ENCODE assay signal across 20 mouse cellular contexts in the genomic region with DNA sequence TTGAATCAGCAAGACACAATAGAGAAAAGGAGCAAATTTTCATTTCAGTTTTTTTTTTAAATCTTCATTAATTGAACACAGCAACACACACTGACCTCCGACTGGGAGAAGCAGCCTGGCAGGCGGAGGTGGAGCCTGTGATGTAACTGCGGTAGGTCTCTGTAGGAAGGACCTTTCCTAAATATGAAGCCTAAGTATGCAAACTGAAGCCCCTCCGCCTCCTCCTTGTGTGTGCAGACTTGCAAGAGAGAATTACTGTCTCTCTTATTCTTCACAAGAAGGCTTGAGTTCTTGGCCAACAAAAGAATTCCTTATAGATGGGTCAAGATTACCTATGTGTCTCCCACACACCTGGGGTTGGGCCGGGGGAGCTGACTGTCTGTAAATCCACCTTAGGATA. TPM values are rescaled to one million over a fixed set of nuclear protein-coding genes. Genes with fewer than 3 reads are reported as not detected.
A peak's percentile ranks its signal among the peaks of the same experiment; 100 is the strongest.
DNase-seq lines count a peak whose midpoint lies in the region; ATAC-seq and TF ChIP-seq lines count a peak whose summit lies in the region.
"Had no signal": no experiment of that assay in that cellular context is flagged by ENCODE, and none has a peak within 500 bp of the region (broad histone marks: within the 10 kb centered on the region; RNA-seq: fewer than 3 reads in every experiment).

No protein-coding gene starts in this region.

- H3K4me1 ChIP-seq in forebrain, embryonic 15.5 days = peaks cover 19% of the 10 kb centered on the region
- 0 out of 2 replicates have a peak, but pooled peaks cover 10% of the 10 kb centered on the region for H3K4me1 ChIP-seq in hindbrain, embryonic 14.5 days (replicated peaks; ENCODE audit: control insufficient read depth, insufficient read depth, low read length)
- no peaks in the 10 kb centered on the region for H3K4me1 ChIP-seq in neural tube, embryonic 14.5 days (ENCODE audit: control insufficient read depth, insufficient read depth, low read length)
- H3K4me1 ChIP-seq in liver, embryonic 11.5 days (replicated peaks; ENCODE audit: control insufficient read depth, insufficient read depth, low read length) = peaks cover 3% of the 10 kb centered on the region; the same call in 1 of the 2 replicates

- peak overlapping the region; percentile 83 for H3K4me2 ChIP-seq in forebrain, embryonic 15.5 days (replicated peaks)
- peak overlapping the region; percentile 71 for H3K4me2 ChIP-seq in hindbrain, embryonic 14.5 days (replicated peaks)
- H3K4me2 ChIP-seq in neural tube, embryonic 14.5 days (ENCODE audit: low read depth, low read length) = peak overlapping the region; percentile 59
- no peak overlapping the region for H3K4me2 ChIP-seq in liver, embryonic 11.5 days
- H3K4me2 ChIP-seq: embryonic facial prominence, embryonic 12.5 days; heart, embryonic 12.5 days had no signal

- DNase-seq in left cerebral cortex, adult 2 months (ENCODE audit: extremely low spot score in 1 of 2, low spot score in 2 of 2) = no peak
- DNase-seq in left cerebral cortex, adult 9 months (ENCODE audit: low spot score in 2 of 2) = no peak
- DNase-seq in hindbrain, embryonic 14.5 days (ENCODE audit: low spot score) = no peak
- no peak for DNase-seq in kidney, postnatal 25 days
- no peak for DNase-seq in liver, embryonic 11.5 days (ENCODE audit: low spot score)
- DNase-seq: kidney, adult 2 months; kidney, postnatal 4 days; liver, postnatal 0 days; lung, postnatal 4 days; retina, postnatal 1 day; thymus, adult 18-20 months had no signal

- peak overlapping the region; percentile 86 for H3K9ac ChIP-seq in forebrain, embryonic 15.5 days (replicated peaks)
- H3K9ac ChIP-seq in hindbrain, embryonic 14.5 days = peak overlapping the region; percentile 93
- H3K9ac ChIP-seq in neural tube, embryonic 14.5 days (replicated peaks; ENCODE audit: low read depth, low read length) = peak overlapping the region; percentile 89
- H3K9ac ChIP-seq in liver, embryonic 11.5 days (ENCODE audit: low read depth, low read length) = no peak overlapping the region
- H3K9ac ChIP-seq: embryonic facial prominence, embryonic 12.5 days; heart, embryonic 12.5 days; limb, embryonic 13.5 days; liver, postnatal 0 days had no signal

- peak overlapping the region; percentile 95 for H3K27ac ChIP-seq in left cerebral cortex, adult 2 months
- H3K27ac ChIP-seq in forebrain, embryonic 15.5 days (replicated peaks) = peak overlapping the region; percentile 91
- H3K27ac ChIP-seq in hindbrain, embryonic 14.5 days = peak overlapping the region; percentile 83
- H3K27ac ChIP-seq in neural tube, embryonic 14.5 days (ENCODE audit: low read depth, low read length) = peak overlapping the region; percentile 84
- H3K27ac ChIP-seq in liver, embryonic 11.5 days (ENCODE audit: low read depth, low read length) = no peak overlapping the region
- H3K27ac ChIP-seq: embryonic facial prominence, embryonic 12.5 days; limb, embryonic 13.5 days had no signal

- TF ChIP-seq CTCF in left cerebral cortex, adult 2 months (IDR thresholded peaks at IDR 0.05) = no peak

- no peak for ATAC-seq in forebrain, embryonic 15.5 days (replicated peaks)
- ATAC-seq in hindbrain, embryonic 14.5 days (ENCODE audit: low FRiP score) = no peak
- ATAC-seq in neural tube, embryonic 14.5 days (ENCODE audit: low read depth) = no peak
- no peak for ATAC-seq in liver, embryonic 11.5 days (replicated peaks; ENCODE audit: low FRiP score)
- ATAC-seq: activated CD4-positive, CD25-positive, alpha-beta regulatory T cell, adult 4 months; liver, postnatal 0 days had no signal

- intact Hi-C loops in left cerebral cortex, adult 2 months (cut with DNase I) = no loop called here

- no peaks in the 10 kb centered on the region for H3K27me3 ChIP-seq in forebrain, embryonic 15.5 days
- no peaks in the 10 kb centered on the region for H3K27me3 ChIP-seq in hindbrain, embryonic 14.5 days (ENCODE audit: control insufficient read depth, insufficient read depth, low read length)
- H3K27me3 ChIP-seq in neural tube, embryonic 14.5 days (ENCODE audit: control insufficient read depth, insufficient read depth, low read length) = no peaks in the 10 kb centered on the region
- peaks cover 32% of the 10 kb centered on the region for H3K27me3 ChIP-seq in liver, embryonic 11.5 days (replicated peaks; ENCODE audit: control insufficient read depth, insufficient read depth, low read length)
- H3K27me3 ChIP-seq: CH12.LX had no signal

- 52% methylated on average over 5 of the region's 5 CpGs for WGBS in forebrain, embryonic 15.5 days
- 55% methylated on average over 5 of the region's 5 CpGs for WGBS in hindbrain, embryonic 14.5 days
- 57% methylated on average over 5 of the region's 5 CpGs for WGBS in neural tube, embryonic 14.5 days
- 67% methylated on average over 5 of the region's 5 CpGs for WGBS in liver, embryonic 11.5 days

- no peaks in the 10 kb centered on the region for H3K9me3 ChIP-seq in forebrain, embryonic 15.5 days
- no peaks in the 10 kb centered on the region for H3K9me3 ChIP-seq in hindbrain, embryonic 14.5 days (ENCODE audit: control insufficient read depth, low read length)
- H3K9me3 ChIP-seq in neural tube, embryonic 14.5 days (ENCODE audit: control insufficient read depth, low read length) = no peaks in the 10 kb centered on the region
- no peaks in the 10 kb centered on the region for H3K9me3 ChIP-seq in liver, embryonic 11.5 days (ENCODE audit: control insufficient read depth, low read length)
- H3K9me3 ChIP-seq: embryonic facial prominence, embryonic 12.5 days; heart, embryonic 12.5 days; limb, embryonic 13.5 days had no signal

- H3K36me3 ChIP-seq in forebrain, embryonic 15.5 days = no peaks in the 10 kb centered on the region
- no peaks in the 10 kb centered on the region for H3K36me3 ChIP-seq in hindbrain, embryonic 14.5 days (replicated peaks; ENCODE audit: control insufficient read depth, insufficient read depth)
- H3K36me3 ChIP-seq in neural tube, embryonic 14.5 days (ENCODE audit: control insufficient read depth, insufficient read depth, low read length) = no peaks in the 10 kb centered on the region
- no peaks in the 10 kb centered on the region for H3K36me3 ChIP-seq in liver, embryonic 11.5 days (ENCODE audit: control insufficient read depth, insufficient read depth, low read length)
- H3K36me3 ChIP-seq: embryonic facial prominence, embryonic 12.5 days; heart, embryonic 12.5 days; limb, embryonic 13.5 days had no signal

- peak overlapping the region; percentile 89 for H3K4me3 ChIP-seq in left cerebral cortex, adult 2 months
- peak overlapping the region; percentile 75 for H3K4me3 ChIP-seq in forebrain, embryonic 15.5 days
- H3K4me3 ChIP-seq in hindbrain, embryonic 14.5 days (replicated peaks; ENCODE audit: low read length) = peak overlapping the region; percentile 84
- peak overlapping the region; percentile 77 for H3K4me3 ChIP-seq in neural tube, embryonic 14.5 days (ENCODE audit: low read depth, low read length)
- H3K4me3 ChIP-seq in liver, embryonic 11.5 days (ENCODE audit: low read depth, low read length) = no peak overlapping the region
- H3K4me3 ChIP-seq: heart, embryonic 12.5 days had no signal

RNA-seq across cellular contexts. Expression of a gene that starts 1.9 kb away (rescaled TPM):
- total RNA-seq in left cerebral cortex, adult 2 months (2021) = 100 to 1,000 TPM; 173 to 176 TPM
- polyA plus RNA-seq in forebrain, embryonic 15.5 days (2015; fragmentation: Nextera tagmentation; extraction: Ambion mirVana) = 34.7 and 34.8 TPM in 2 replicates
- 20.0 and 23.9 TPM in 2 replicates for polyA plus RNA-seq in hindbrain, embryonic 14.5 days (2014; fragmentation: Nextera tagmentation; extraction: Ambion mirVana)
- 26.6 and 37.4 TPM in 2 replicates for polyA plus RNA-seq in neural tube, embryonic 14.5 days (2014; fragmentation: Nextera tagmentation; extraction: Ambion mirVana)
- polyA plus RNA-seq in liver, embryonic 11.5 days (2014; fragmentation: Nextera tagmentation; extraction: Ambion mirVana) = 0.07 TPM in 1 of 2 replicates, not detected in the other
- total RNA-seq: CH12.LX; gastrocnemius, postnatal 4 days; hematopoietic stem cell, adult 5-6 weeks had no signal
- polyA plus RNA-seq: activated CD4-positive, CD25-positive, alpha-beta regulatory T cell, adult 4 months; heart, embryonic 12.5 days had no signal

Comparison
In these comparisons a context has a peak if more than half of its experiments do, and no peak if none do; other contexts are left out.
1. RNA of a gene that starts 1.9 kb away (polyA plus RNA-seq): 26.6 to 37.4 TPM in neural tube, embryonic 14.5 days, 34.7 to 34.8 TPM in forebrain, embryonic 15.5 days and 20.0 to 23.9 TPM in hindbrain, embryonic 14.5 days; 0.07 TPM in liver, embryonic 11.5 days; every median in the first group is over 10 times any median in the second.